Mouse (Mus musculus): Measurements from ENCODE around the gene Glt1d1.

Gene Glt1d1

DNA sequence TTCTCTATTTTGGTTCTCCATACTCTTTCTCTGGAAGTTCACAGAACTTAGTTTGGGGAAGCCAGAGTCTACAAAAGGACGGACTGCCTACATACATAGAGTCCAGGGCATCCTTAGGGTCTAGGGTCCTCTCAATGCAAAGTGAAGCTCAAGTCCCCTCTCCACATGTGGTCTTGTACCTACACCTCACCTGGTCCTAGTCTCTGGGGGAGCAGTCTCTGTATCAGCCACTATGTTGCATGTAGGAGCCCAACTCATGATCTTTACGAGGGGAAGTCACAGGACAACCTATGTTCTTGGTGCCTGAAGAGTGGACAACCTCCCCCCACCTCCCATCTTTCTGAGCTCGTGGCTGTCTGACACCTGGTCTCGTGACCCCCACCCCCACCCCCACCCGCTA is 391 bp upstream of the Glt1d1 start:
- DNase-seq (ENCODE audit: low spot score in 2 of 2) = no peak

DNA sequence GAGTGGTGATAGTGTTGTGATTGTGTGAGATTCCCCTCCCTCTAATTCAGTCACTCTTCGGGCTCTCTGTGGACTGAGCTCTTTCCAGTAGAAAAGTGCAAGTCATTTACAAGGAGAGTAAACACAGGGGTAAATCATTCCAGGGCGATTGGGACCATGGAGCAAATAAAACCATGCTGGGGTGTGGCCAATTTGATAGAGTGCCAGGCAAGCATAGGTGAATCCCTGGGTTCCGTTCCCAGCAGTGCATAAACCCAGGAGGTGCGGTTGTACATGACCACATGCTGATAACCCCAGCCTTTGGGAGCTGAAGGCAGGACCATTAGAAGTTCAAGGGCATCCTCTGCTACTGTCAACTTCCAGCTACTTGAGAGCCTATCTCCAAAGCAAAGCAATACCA is 1.1 kb downstream of the Glt1d1 start:
- DNase-seq (ENCODE audit: low spot score in 2 of 2) = no peak

DNA sequence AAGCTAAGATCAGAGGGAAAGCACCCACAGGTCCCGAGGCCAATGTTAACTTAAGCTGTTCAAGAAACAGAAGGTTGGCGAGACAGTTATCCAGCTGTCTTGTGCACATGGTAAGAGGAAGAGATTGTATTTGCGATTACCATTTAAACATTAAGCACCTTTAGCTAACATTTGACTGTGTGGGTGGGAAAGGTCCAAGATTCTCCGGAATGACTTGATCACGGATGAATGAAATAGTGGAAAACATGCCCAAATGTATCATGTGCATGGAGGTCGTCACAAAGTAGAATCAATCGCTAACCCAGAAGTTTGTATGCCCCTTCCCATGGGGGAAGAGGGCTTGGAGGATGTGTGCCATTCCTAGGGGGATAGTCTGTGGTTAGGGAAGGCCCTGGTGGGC is 1.6 kb downstream of the Glt1d1 start:
- DNase-seq (ENCODE audit: low spot score in 2 of 2) = no peak

DNA sequence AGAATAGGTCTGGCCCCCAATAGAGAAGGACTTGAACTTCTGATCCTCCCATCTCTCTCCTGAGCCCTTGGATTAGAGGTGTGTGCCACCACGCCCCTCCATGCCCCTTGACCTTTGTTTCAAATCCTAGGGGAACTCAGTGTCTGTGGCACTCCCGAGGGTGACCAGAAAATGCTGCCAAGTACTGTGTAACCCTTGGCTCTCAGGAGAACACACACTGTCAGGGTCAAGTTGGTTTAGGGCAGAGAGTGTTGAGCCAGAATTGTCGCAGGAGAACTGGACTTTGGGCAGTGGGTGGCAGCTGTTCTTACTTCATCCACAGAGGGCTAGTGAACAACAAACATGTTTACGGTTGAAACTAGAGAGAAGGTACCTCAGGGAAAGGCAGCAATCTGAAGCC is 5.6 kb downstream of the Glt1d1 start:
- DNase-seq (ENCODE audit: low spot score in 2 of 2) = no peak

DNA sequence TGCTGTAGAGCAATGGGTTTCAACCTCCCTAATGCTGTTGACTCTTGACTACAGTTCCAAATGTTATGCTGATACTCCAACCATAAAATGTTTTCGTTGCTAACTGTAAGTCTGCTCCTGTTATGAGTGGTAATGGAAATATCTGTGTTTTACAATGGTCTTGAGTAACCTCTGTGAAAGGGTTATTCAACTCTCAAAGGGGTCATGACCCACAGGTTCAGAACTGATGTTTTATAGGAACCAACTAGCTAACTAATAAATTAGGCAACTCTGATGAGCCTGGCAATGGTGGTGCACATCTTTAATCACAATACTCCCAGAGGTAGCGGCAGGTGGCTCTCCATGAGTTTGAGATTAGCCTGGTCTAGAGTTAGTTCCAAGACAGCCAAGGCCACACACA is 6.1 kb downstream of the Glt1d1 start:
- DNase-seq (ENCODE audit: low spot score in 2 of 2) = no peak

DNA sequence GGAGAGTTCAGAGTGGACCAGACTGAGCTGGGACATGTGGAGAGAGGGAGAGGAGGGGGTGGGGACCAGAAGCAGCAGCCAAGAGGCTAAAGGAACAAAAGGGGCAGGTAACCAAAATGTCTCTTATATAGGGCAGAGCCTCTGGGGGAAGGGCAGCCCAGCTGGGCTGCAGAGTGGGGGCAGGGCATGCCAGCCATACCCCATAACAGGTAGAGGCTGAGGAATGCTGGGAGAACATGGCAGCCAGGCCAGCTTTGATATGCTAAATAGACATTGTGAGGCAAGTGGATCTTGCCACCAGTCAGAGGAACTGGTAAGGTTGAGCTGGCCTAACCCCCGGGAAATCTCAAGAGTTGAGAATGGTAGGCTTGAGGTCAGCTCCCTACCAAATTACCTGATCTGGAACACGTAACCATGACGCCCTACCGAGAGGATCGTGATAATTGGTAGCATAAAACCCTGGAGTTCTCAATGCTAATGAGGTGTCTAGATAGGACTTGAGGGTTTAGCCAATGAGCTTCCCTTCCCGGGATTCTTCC is 7.1 kb downstream of the Glt1d1 start:
- no peak for DNase-seq (ENCODE audit: low spot score in 2 of 2)

DNA sequence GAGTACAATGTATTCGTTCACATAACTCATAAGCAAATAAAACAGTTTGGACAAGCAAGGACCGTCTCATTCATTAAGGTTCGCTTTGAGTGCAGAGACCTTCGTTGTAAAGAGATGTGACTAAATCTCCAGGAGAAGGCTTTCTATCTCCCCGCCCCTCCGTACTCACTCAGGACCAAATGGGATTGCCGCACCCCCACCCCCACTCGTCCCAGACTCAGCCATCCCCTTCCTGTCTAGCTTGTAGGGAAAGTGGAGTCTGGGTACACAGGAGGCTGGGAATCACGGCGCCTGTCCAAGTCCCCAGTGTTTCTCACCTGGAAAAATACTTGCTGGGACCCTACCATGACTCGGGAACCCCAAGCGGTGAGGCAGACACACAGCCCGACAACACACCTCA is 7.6 kb downstream of the Glt1d1 start:
- DNase-seq (ENCODE audit: low spot score in 2 of 2) = no peak

DNA sequence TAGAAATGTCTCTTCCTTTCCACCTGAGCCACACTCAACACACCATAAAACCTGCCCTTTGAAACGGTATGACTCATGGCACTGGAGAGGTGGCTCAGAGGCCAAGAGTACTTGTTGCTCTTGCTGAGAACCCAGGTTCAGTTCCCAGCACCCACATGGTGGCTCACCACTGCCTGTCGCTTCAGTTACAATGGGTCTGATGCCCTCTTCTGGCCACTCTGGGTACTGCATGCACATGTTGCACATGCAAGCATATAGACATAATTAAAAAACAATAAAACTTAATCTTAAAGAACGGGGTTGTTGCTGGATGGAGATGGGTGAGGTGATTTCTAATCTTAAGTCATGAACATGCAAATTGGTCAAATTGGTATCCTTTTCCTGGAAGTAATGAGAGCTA is 8.3 kb downstream of the Glt1d1 start:
- DNase-seq (ENCODE audit: low spot score in 2 of 2) = no peak

DNA sequence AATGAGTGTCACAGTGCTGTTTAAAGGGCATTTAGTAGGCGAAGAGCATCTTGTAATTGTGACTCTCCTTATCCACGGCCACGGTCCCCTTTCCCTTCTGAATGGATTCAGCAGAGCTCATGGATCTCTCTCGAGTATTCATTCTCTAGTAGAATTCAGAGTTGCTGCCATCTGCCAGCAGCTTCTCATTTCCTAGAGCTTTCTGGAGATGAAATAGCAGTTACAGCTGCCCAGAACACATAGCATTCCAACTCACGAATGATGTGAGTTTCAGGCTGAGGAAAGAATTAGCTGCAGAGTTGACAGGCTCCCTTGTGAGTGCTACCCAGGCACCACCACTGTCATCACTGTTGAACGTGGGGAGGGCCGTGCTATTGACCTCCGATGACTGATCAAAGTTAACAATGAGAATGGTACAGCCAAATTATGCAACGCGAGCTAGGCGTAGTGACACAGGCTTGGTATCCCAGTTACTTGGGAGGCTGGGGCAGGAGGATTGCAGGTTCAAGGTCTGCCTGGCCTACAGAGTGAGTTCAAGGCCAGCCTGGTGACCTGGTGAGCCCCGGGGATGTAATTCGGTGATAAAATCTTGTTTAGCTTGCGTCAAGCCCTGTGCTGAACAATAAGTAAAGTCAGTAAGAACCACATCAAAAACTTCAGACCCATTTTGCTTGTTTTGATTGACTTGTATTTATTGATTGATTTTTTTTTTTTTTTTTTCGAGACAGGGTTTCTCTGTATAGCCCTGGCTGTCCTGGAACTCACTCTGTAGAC is 9.3 kb downstream of the Glt1d1 start:
- no peak for DNase-seq (ENCODE audit: low spot score in 2 of 2)

DNA sequence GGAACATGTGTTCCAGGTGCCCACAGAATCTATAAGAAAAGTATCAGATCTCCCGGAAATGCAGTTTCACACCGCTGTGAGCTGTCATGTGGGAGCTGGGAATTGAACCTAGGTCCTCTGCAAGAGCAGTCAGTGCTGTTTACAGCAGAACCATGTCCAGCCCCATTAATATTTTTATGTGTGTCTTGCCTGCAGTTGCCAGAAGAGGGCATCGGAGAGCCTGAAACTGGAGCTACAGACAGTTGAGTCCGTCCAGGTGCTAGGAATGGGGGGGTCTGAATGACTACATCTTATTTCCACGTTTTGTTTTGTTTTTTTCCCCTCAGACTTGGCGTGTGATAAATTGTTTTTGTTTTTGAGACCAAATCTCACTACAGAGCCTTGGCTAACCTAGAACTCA is 16.0 kb downstream of the Glt1d1 start:
- DNase-seq (ENCODE audit: low spot score in 2 of 2) = no peak

DNA sequence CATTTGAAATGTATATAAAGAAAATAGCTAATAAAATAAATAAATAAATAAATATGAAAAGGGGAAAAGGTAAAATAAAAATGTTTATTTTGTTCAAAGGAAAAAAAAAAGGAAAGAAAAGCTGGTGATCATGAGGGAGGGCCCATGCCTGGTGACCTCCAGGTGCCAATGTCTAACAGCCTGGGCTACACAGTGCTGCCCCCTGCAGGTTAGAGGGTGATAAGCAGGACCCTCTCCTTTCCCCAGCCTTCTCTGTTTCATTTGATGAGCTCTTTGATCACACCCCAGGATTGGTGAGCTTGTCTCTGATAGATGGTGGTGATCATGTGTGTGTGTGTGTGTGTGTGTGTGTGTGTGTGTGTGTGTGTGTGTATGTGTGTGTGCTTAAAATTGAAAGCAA is 17.0 kb downstream of the Glt1d1 start:
- no peak for DNase-seq (ENCODE audit: low spot score in 2 of 2)

DNA sequence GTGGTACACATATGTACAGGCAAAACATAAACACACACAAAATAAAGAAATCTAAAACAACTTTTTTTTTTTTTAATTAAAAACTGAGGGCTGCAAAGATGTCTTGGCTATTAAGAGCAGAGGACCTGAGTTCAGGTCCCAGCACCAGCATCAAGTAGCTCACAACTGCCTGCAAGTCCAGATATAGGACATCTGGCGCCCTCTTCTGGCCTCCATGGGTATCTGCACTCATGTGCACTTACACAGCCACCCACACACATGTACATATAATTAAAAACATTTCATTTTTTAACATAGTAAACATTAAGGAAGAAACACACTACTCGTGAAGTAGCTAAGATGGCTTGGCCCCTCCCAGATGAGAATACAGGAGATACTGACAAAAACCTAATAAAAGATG is 26.2 kb downstream of the Glt1d1 start:
- DNase-seq (ENCODE audit: low spot score in 2 of 2) = no peak

DNA sequence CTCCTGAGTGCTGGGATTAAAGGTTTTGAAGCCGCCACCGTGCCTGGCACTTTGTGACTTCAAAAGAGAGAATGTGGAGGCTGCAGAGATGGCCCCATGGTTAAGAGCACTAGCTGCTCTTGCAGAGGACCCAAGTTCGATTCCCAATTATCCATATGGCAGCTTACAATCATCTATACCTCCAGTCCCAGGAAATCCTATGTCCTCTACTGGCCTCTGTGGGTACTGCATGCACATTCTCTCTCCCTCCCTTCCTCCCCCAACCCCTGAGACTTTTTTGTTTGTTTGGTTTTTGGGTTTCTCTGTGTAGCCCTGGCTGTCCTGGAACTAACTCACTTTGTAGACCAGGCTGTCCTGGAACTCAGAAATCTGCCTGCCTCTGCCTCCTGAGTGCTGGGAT is 27.2 kb downstream of the Glt1d1 start:
- no peak for DNase-seq (ENCODE audit: low spot score in 2 of 2)

DNA sequence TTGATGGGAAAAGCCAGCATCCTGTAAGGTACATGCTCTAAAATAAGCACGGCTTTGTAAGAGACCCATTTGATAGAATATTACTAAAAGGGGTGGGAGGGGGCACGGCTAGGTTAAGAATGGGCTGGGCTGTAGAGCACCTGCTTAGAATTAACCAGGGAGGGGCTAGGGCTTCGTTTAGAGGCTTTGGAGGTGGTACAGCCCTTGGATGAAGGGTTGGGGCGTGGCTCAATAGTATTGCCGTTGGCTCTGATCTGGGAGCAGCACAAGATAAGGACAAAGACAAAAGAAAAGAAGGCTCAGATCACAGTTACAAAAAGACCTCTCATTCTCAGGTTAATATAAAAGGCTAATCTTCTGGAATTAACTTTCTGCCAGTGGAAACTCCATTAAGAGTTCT is 28.2 kb downstream of the Glt1d1 start:
- DNase-seq (ENCODE audit: low spot score in 2 of 2) = no peak

DNA sequence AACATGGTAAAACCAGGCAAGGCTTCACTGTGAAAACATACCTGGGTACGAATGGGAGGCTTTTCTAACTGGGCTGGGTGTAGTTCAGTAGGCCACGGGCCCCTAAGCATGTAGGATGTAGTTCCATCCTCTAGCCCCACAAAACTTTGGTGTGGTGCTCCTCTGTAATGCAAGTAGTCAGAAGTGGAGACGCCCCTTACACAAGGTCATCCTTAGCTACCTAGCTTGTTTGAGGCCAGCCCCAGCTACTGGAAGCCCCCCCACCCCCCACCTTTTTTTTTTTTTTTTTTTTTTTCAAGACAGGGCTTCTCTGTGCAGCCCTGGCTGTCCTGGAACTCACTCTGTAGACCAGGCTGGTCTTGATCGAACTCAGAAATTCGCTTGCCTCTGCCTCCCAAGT is 28.9 kb downstream of the Glt1d1 start:
- DNase-seq (ENCODE audit: low spot score in 2 of 2) = no peak

DNA sequence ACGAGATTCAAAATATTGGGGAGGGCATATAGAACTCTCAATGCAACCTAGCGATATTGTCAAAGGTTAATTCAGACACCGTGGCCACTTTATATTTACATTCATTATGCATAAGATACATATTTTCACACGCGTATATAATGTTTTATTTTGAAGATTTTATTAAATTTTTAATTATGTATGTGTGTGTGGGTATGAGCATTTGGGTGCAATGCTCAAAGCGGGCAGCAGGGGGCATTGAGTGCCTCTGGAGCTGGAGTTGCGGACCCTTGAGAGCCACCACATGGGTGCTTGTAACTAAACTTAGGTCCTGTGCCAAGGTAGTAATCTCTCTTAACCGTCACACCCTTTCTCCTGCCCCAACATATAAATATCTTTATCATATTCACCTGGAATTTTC is 41.9 kb downstream of the Glt1d1 start:
- DNase-seq (ENCODE audit: low spot score in 2 of 2) = no peak

DNA sequence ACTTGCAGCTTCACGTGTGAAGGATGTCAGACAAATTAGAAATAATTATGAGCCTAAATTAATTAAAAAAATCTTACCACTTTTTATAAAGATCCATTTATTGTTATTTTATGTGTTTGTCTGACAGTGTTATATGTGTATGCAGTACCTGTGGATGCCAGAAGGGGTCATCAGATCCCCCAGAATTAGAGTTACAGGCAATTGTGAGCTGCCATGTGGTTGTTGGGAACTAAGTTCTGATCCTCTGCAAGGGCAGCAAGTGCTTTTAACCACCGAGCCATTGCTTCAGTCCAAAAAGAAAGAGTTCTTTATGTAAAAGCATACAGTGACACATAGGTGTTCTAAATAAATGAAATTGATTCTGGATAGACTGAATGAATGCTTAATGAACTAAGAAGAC is 45.5 kb downstream of the Glt1d1 start:
- no peak for DNase-seq (ENCODE audit: low spot score in 2 of 2)

DNA sequence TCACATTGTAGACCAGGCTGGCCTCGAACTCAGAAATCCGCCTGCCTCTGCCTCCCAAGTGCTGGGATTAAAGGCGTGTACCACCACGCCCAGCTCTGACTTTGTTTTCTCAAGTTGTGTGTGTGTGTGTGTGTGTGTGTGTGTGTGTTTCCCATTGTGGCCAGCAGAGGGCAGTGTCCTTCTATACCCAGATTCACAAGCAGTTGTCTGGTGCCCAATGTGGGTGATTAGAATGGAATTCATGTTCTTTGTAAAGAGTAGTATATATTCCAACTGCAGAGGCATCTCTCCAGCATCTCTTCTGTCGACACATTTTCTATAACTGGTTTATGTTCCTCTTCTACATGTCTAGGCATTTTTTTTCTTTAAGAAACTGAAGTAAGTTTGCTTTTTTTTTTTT is 46.4 kb downstream of the Glt1d1 start:
- no peak for DNase-seq (ENCODE audit: low spot score in 2 of 2)

DNA sequence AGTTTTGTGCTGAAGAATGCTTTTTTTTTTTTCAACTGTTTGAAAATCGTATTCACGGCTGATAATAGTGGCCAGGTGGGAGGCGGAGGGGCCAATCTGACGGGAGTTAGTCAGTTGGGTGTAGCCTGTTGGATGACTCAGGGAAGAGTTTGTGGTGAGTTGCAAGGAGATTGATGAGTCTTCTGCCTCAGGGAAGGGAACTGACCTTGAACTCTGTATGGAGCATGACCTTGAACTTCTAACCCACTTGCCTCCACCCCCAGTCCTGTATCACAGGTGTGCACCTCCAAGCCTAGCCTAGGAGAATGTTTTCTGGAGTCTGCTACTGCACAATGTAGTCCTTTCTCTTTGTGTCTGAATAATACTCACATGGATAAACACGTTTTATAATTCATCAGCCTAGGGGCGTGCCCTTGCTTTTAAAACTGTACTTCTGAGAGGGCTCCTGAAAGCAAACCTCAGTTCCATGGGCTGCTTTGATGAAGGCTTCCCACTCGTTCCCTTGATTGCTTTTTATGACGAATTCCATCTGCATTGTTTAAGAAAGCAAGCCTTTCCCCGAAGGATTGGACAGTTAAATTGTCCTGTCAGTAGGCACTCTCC is 56.6 kb downstream of the Glt1d1 start:
- no peak for DNase-seq (ENCODE audit: low spot score in 2 of 2)

DNA sequence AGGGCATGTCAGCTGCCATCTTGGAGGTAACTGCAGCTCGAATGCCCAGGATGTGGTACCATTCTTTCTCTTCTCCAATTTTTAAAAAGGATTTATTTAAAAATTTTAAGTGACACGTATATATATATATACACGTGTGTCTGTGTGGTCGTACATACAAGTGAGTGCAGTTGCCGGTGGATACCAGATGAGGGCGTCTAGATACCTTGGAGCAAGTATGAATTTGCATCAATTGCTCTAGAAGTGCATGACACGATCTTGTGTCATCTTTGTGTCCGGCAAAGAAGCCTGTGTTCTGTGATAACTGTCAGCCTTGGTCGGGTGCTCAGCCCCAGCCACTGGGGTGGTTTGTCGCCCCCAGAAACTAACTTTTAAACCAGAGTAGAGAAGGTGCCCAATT is 59.0 kb downstream of the Glt1d1 start:
- no peak for DNase-seq (ENCODE audit: low spot score in 2 of 2)

DNA sequence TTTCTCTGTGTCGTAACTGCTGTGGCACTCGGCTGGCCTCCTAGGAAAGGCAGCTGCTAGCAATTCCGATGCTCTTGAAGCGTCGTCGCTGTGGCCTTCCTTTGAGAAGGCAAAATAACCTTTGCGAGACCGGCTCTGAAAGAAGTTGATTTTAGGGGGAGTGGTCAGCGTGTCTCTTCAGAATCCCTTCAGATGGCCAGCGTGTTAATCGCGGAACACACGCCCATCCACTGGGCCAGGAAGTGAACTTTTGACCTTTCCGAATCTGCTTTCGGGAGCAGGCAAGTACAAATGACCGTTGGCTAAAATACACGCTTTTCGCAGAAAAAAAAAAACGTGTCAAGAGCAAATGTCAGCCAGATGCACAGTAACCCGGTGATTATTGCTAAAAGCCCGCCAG is 59.5 kb downstream of the Glt1d1 start:
- no peak for DNase-seq (ENCODE audit: low spot score in 2 of 2)

DNA sequence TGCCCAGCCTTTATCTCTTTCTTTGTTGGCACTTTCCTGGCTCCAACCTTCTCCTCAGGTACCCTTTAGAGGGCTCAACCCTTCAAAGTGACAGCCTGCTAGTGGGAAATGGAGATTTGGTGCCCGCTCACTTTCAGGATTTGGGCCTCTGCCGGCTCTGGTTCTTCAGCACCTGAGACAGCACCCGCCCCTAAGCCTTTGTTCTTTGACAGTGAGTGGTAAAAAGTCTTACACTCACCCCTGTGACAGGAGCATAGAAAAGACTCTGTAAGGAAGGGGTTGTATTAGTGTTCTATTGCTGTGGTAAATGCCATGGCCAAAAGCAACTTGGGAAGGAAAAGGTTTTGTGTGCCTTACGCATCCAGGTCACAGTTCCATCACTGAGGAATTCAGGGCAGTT is 63.8 kb downstream of the Glt1d1 start:
- DNase-seq (ENCODE audit: low spot score in 2 of 2) = no peak

DNA sequence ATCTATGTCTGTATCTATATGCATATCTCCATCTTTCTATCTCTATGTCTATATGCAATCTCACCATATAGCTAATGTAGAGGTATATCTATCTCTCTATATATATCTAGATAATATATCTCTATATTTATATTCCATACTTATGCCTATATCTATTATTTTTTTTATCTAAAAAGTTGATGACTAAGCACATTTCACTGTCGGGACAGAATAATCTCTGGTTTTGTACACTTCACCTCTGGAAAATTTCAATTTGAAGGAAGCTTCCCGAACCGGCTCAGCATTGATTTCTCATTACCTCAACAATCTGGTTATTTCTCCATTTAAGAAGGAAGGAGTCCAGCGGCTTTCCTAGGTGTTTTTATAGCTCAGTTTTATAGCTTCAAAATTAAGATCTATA is 64.5 kb downstream of the Glt1d1 start:
- DNase-seq (ENCODE audit: low spot score in 2 of 2) = no peak

DNA sequence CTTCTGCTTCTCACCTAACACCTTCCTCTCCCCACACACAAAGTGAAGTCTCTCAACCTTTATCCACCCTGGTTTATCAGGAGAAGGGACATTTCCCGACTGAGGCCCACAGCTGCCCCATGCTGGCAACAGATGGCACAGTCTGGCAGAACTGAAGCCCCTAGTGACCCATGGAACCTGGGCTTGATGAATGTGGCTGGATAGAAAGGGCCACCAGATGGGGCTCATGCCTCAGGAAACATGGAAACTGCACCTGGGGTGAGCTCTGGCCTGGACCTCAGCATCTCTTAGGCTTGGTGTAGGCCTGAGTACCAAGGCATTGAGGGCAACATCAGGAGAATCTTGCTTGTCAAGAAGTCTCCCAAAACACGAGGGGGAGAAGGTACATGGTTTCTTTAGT is 66.5 kb downstream of the Glt1d1 start:
- DNase-seq (ENCODE audit: low spot score in 2 of 2) = no peak

All from thymus, postnatal 10 days (tissue).